Mouse (Mus musculus) hematopoietic stem cell, adult 5-6 weeks (primary cell): ENCODE measurements at regions not wholly inside any gene's neighbourhood (a gene's known extent, or its start where the extent isn't known, plus 50 kb on each side); places are given as distances from the start of the nearest gene placed in this dataset.

Experiments used
- ATAC-seq, 2 experiments: fragments of 125-278 bp in 1 of 2; replicated peaks in 1 of 2; 2 replicates each; pipeline ENCODE4 v1.8.0; 2016 to 2017; ENCODE audit warnings: inconsistent platforms in 2 of 2, mild to moderate bottlenecking in 2 of 2, moderate number of reproducible peaks in 2 of 2, low read depth in 1 of 2, moderate TSS enrichment in 1 of 2; ENCODE audit not compliant: low FRiP score in 2 of 2, poor library complexity in 2 of 2, severe bottlenecking in 2 of 2, insufficient read depth in 1 of 2, low TSS enrichment in 1 of 2

GRCm38 (mm10) chr14:61918113-61918512 is 310.9 kb downstream of the Kcnrg start:
- peak; percentile 42 to 68; a peak in 3 of 4 replicates for ATAC-seq

GRCm38 (mm10) chr14:61931811-61932210 is 324.6 kb downstream of the Kcnrg start:
- ATAC-seq = no peak

- ATAC-seq = no peak
Measured at GRCm38 (mm10) chr14:61941682-61942081, 334.4 kb downstream of the Kcnrg start.

DNA sequence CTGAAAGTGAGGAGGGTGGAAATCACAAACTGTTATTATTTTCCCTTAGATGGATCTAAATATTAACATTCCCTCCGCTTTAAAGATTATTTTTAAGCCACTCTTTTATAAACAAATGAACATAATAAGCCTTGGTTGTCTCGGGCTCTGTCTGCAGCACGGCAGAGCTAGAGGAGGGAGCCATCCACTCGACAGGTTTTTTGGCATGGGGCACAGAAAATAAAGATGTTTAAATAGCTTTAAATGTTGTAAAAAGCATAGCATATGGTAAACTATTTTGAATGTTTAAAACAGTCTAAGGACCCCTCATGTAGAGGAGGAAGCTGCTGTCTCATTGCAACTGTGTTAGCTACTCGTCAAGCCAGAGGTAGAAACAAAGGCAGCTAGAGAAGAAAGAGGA is 338.4 kb downstream of the Kcnrg start:
- ATAC-seq = no peak

- no peak for ATAC-seq
Measured at GRCm38 (mm10) chr14:61949446-61949845, 342.2 kb downstream of the Kcnrg start.

GRCm38 (mm10) chr14:61950004-61950403 is 342.4 kb upstream of the Rnaseh2b start:
- ATAC-seq = peak; percentile 92 to 95

DNA sequence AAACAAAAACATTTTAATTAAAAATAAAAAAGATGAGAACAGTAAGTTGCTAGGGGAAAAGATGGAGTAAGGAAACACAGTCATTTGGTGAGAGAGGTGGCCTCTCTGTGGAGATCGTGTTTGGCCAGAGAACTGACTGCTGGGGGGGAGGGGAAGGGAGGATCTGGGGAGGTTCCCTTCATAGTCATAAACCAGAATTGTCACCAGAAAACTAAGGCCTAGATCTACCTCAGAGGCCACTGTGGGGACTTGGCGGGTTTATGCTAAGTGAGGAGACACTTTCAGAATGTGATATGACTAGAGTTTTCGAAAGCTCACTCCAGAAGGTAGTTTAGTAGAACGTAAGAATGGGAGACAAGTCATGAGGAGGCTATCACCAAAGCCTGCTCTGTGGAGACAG is 339.4 kb upstream of the Rnaseh2b start:
- ATAC-seq = no peak

- ATAC-seq = no peak
Measured at GRCm38 (mm10) chr14:61955416-61955815, 337.0 kb upstream of the Rnaseh2b start.

DNA sequence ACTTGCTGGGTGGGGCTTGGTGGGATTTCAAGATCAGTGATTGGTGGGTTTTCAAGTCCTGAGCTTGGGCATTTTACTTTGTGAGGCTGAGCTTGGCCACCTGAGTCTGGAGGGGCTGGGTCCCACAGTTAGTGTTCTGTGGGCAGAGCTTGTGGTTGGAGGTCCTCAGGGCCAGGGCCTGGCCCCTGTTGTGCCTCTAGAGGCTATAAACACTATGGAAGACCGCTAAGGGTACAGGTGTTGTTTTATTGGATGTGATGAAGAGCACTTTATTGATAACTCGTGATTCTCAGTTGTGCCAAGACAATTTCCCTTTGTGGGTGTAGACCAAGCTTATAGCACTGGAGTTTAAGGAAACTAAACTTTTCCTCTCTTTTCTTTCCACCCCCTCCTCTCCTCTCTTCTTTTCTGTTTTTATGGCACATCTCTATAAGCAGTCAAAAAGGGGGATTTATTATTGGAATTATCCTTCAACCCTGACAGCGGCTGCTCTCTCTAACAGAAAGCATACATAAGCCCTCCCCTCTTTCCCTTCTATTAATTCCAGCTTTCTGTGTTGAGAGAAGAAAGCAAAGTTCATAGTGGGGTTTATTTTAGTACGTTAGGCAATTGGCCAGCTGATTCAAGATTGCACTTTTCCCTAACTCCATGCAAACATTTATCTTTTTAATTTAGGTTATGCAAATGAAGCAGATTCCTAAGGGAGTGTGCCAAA is 332.0 kb upstream of the Rnaseh2b start:
- no peak for ATAC-seq

- no peak; a peak in 1 of 4 replicates for ATAC-seq
Measured at GRCm38 (mm10) chr14:61968467-61968866, 323.9 kb upstream of the Rnaseh2b start.

GRCm38 (mm10) chr14:61968957-61969535 is 323.3 kb upstream of the Rnaseh2b start:
- ATAC-seq = no peak

- ATAC-seq = no peak
Measured at GRCm38 (mm10) chr14:61970591-61970990, 321.8 kb upstream of the Rnaseh2b start.

- peak; percentile 95 to 97 for ATAC-seq
Measured at GRCm38 (mm10) chr14:61971100-61972088, 321.0 kb upstream of the Rnaseh2b start.

DNA sequence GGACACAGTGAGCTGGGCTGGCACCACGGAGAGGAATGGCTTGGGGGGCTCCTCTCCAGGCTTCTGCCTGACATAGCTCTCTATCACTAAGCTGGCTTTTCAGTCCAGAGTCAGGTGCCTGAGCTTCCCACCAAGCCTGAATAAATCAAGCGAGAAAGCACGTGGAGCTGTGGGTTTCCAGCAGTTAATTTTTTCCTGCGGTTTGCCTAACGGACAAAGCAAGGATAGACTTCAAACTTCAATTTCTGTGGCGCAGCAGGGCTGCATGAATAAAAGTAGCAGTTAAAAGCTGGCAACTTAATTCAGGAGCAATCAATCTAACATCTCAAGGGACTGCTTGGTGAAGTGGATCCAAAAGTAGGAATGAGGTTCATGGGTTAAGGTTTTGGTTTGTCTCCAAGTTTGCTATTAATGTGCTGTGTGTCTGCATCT is 317.1 kb upstream of the Rnaseh2b start:
- no peak for ATAC-seq

- ATAC-seq = no peak
Measured at GRCm38 (mm10) chr14:61980581-61980980, 311.8 kb upstream of the Rnaseh2b start.

- ATAC-seq = no peak
Measured at GRCm38 (mm10) chr14:61985575-61985974, 306.8 kb upstream of the Rnaseh2b start.

DNA sequence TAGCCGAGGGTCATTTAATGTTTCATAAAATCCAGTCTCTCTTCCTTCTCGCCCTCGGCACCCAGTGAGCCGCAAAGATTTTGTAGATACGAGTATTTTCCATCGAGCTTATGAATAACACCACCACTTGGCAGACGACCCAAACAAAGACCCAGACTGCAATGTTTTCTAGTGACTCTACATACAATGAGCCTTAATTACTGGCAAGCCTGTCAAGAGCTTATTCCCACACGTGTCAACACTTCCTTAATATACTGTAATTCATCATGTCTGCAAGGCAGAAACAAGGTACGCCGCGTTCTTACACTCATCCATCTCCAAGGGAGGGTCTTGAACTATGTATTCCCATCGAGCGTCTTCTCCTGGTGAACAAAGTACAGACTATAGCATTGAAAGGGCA is 306.2 kb upstream of the Rnaseh2b start:
- no peak for ATAC-seq

GRCm38 (mm10) chr14:61995253-61995652 is 297.1 kb upstream of the Rnaseh2b start:
- ATAC-seq = peak in 1 of 2 experiments; percentile 25; a peak in 1 of 4 replicates
